Mouse (Mus musculus) telencephalon, adult 2 months (tissue): Measurements from ENCODE around the gene Spink4.

Experiments used
- DNase-seq: peaks from one replicate; pipeline ENCODE4 v3.0.0-alpha.2; 2011; ENCODE audit warnings: low read depth, low spot score

Gene Spink4

GRCm38 (mm10) chr4:40919785-40920184, at the start of gene Spink4:
Gene Spink4 (plus strand): TSS chr4:40920052.
- no peak for DNase-seq

GRCm38 (mm10) chr4:40870206-40870605, 49.6 kb upstream of the Spink4 start:
- DNase-seq, result no peak

GRCm38 (mm10) chr4:40872129-40872528, 47.7 kb upstream of the Spink4 start:
- DNase-seq, result no peak

- DNase-seq, result no peak
These were observed 46.5 kb upstream of the Spink4 start for GRCm38 (mm10) chr4:40873320-40873719.

- DNase-seq, result peak; percentile 31
These were observed 45.7 kb upstream of the Spink4 start for GRCm38 (mm10) chr4:40874151-40874600.

GRCm38 (mm10) chr4:40874794-40875552, 44.9 kb upstream of the Spink4 start:
- no peak for DNase-seq

- peak; percentile 90 for DNase-seq
These were observed 44.0 kb upstream of the Spink4 start for GRCm38 (mm10) chr4:40875842-40876241.

GRCm38 (mm10) chr4:40876814-40877371, 43.0 kb upstream of the Spink4 start:
- DNase-seq, result no peak

- no peak for DNase-seq
These were observed 42.3 kb upstream of the Spink4 start for GRCm38 (mm10) chr4:40877528-40877927.

- DNase-seq, result peak; percentile 26
These were observed 36.7 kb upstream of the Spink4 start for GRCm38 (mm10) chr4:40883200-40883599.

GRCm38 (mm10) chr4:40884282-40885165, 35.3 kb upstream of the Spink4 start:
- DNase-seq, result peak; percentile 79

- DNase-seq, result peak; percentile 48
These were observed 34.7 kb upstream of the Spink4 start for GRCm38 (mm10) chr4:40885166-40885525.

- DNase-seq, result no peak
These were observed 34.0 kb upstream of the Spink4 start for GRCm38 (mm10) chr4:40885883-40886282.

- no peak for DNase-seq
These were observed 31.0 kb upstream of the Spink4 start for GRCm38 (mm10) chr4:40888839-40889238.

- DNase-seq, result no peak
These were observed 30.6 kb upstream of the Spink4 start for GRCm38 (mm10) chr4:40889252-40889651.

GRCm38 (mm10) chr4:40889983-40890382, 29.9 kb upstream of the Spink4 start:
- DNase-seq, result no peak

- DNase-seq, result no peak
These were observed 28.6 kb upstream of the Spink4 start for GRCm38 (mm10) chr4:40891206-40891605.

GRCm38 (mm10) chr4:40895118-40895517, 24.7 kb upstream of the Spink4 start:
- DNase-seq, result no peak

- no peak for DNase-seq
These were observed 24.2 kb upstream of the Spink4 start for GRCm38 (mm10) chr4:40895646-40896045.

GRCm38 (mm10) chr4:40898476-40899044, 21.3 kb upstream of the Spink4 start:
- no peak for DNase-seq

GRCm38 (mm10) chr4:40899264-40899663, 20.6 kb upstream of the Spink4 start:
- DNase-seq, result no peak

- DNase-seq, result no peak
These were observed 19.8 kb upstream of the Spink4 start for GRCm38 (mm10) chr4:40900071-40900470.
